Mouse (Mus musculus): ENCODE measurements around the gene Xpnpep1. TPM values are rescaled to one million over a fixed set of nuclear protein-coding genes. Genes with fewer than 3 reads are reported as not detected.

The Xpnpep1 gene
- 10 to 100 TPM; 67.1 to 72.6 TPM for total RNA-seq (2021)
- long read RNA-seq, experiment 1, full-length matches to known transcripts, result 59 of 110 reads
- long read RNA-seq, experiment 1, partial matches to known transcripts, result 4 of 110 reads
- long read RNA-seq, experiment 1, other reads (novel, unspliced or antisense), result 47 of 110 reads
- long read RNA-seq, experiment 2, full-length matches to known transcripts, result 35 of 92 reads
- long read RNA-seq, experiment 2, partial matches to known transcripts, result 4 of 92 reads
- long read RNA-seq, experiment 2, other reads (novel, unspliced or antisense), result 53 of 92 reads

DNA sequence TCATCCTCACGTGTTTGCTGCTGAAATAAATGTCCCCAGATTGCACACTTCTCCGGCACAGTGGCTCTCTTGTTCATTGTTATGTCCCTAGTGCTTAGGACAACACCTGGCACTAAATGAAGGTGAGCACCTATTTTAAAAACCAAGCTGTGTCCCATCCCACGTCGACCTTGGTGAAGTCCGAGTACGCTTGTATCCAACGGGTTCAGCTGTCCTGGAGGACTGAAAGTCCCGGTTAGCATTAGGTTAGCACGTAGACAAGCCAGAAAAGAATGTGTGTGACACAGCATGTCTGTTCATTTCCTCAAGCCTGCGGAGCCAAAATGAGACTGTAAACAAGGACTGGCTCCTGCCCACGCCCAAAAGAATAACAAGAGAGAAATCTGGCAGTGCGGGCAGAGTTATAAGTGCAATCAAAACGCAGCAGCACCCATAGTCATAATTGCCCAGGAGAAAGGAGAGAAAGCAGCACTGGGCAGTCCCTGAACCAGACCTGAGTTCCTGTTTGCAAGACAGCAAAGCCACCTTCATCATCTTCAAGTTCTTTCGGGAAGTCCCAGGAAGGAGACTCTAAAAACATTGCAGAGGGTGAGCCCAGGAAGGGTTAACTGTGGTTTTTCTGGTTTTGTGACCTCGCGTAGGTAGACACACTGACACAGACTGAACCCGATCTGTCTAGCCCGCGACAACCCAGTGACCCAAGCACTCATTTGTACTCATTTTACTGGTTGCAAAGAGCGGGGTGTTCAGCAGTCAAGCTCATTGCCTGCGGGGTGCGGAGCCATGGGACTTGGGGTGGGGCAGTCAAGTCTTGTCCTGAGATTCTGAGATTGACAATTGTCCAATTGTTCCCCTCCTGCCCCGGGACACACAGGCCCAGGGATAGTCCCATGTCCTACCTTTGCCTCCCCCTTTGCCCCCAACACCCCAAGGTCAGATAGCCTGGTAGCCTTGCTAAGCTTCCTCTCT, at the start of gene Xpnpep1:
Gene Xpnpep1, minus strand, starts transcription at position 51 of the 969 bp plus-strand sequence.
- Histone ChIP-seq H3K27ac (peak within 1 kb of the TSS; percentile 83), H3K4me3 (no peak within 1 kb of the TSS)
- DNase-seq (ENCODE audit: extremely low spot score in 1 of 2, low spot score in 2 of 2), result no peak
- no peak for TF ChIP-seq CTCF (IDR thresholded peaks at IDR 0.05)
- intact Hi-C loops (cut with DNase I), result loop anchor here (2.0 kb wide), 1 partner anchor 100 kb away; the partner anchor contains the start of gene Add3

- TF ChIP-seq CTCF (IDR thresholded peaks at IDR 0.05), result no peak
- Histone ChIP-seq H3K27ac (peak overlapping the region; percentile 55), H3K4me3 (0 out of 2 replicates have a peak overlapping the region, but pooled peaks have one; percentile 1)
- intact Hi-C loops (cut with DNase I), result no loop called here
- no peak for DNase-seq (ENCODE audit: extremely low spot score in 1 of 2, low spot score in 2 of 2)
Measured at GRCm38 (mm10) chr19:53087268-53088143, 47.5 kb upstream of the Xpnpep1 start.

DNA sequence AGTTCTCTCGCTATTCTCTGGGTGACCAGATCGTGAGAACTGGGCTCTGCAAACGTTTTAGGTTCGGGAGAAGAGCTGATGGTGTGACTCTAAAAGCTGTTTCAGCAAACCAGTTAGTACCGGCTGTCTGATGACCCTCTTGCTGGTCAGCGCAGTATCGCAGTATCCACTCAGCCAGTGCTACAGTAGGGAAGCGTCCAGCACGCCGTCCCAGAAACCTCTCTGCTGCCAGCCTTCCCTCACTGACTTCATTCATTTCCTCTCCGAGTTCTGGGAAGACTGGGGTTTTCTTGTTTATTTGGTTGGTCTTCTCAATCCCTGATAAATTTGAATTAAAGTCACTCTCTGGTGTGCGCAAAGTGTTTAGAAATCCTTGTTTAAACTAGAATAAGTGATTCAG, 46.8 kb upstream of the Xpnpep1 start:
- intact Hi-C loops (cut with DNase I), result no loop called here
- no peak overlapping the region; the same call in 1 of the 2 replicates for H3K27ac ChIP-seq
- no peak for TF ChIP-seq CTCF (IDR thresholded peaks at IDR 0.05)
- H3K4me3 ChIP-seq, result 0 out of 2 replicates have a peak overlapping the region, but pooled peaks have one; percentile 1
- DNase-seq (ENCODE audit: extremely low spot score in 1 of 2, low spot score in 2 of 2), result no peak

DNA sequence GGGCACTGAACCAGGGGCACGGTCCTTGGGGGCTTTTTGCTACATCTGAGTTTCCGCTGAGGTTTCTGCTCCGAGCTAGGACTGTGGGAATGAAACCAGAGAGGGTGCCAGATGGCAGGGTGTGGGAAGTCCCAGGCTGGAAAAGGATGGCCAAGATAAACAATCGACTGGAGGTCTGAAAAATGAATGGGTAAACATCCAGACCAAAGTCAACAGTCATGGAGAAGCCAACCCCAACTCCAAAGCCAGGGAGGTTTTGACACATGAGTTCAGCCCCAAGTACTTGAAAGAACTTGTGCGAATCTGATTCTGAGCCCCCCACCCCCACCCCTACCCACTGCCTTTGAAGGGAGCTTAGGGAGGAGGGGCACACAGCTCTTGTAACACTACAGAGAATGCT, 44.7 kb upstream of the Xpnpep1 start:
- intact Hi-C loops (cut with DNase I), result no loop called here
- no peak for DNase-seq (ENCODE audit: extremely low spot score in 1 of 2, low spot score in 2 of 2)
- no peak overlapping the region for H3K4me3 ChIP-seq
- no peak overlapping the region for H3K27ac ChIP-seq
- no peak for TF ChIP-seq CTCF (IDR thresholded peaks at IDR 0.05)

GRCm38 (mm10) chr19:53082862-53083261, 42.8 kb upstream of the Xpnpep1 start:
- intact Hi-C loops (cut with DNase I), result no loop called here
- TF ChIP-seq CTCF (IDR thresholded peaks at IDR 0.05), result no peak
- no peak for DNase-seq (ENCODE audit: extremely low spot score in 1 of 2, low spot score in 2 of 2)
- H3K4me3 ChIP-seq, result no peak overlapping the region
- no peak overlapping the region for H3K27ac ChIP-seq

DNA sequence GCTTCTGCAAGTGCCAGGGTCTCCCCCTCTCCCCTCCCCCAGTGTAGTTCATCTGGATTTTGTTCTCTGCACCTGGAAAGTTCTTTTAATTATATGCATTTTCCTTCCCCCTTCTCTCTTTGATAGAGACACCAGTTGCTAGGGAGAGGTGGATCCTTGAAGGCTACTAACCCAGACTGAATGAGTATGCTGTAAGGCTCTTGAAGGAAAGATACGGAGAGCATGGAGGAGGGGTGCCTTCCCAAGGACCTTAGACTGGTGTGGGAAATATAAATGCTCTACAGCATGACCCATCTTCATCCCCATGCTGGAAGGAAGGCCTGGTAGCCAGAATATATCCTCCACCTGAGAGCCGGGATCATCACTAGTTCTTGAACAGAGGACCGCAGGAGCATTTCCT, 41.3 kb upstream of the Xpnpep1 start:
- no peak for TF ChIP-seq CTCF (IDR thresholded peaks at IDR 0.05)
- Histone ChIP-seq H3K4me3 (no peak overlapping the region), H3K27ac (no peak overlapping the region)
- no peak for DNase-seq (ENCODE audit: extremely low spot score in 1 of 2, low spot score in 2 of 2)
- intact Hi-C loops (cut with DNase I), result no loop called here

DNA sequence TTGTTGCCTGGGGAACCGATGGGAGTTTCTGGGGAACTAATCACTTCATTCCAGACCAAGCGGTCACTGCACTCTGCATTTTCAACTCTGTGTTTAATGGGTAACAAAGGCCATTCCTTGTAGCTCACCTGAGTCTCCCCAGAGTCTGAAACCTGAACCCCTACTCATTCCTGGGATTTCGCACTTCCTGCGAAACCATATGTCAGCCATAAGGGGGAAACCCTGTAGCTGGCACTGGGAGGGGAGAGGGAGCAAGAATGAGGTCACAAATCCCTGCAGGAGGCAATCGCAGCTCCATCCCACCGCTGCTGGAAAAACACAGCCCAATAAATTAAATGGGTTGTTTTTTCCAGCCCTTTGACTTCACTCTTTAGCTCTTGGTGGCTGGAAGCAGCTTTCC, 40.9 kb upstream of the Xpnpep1 start:
- Histone ChIP-seq H3K27ac (no peak overlapping the region), H3K4me3 (no peak overlapping the region)
- intact Hi-C loops (cut with DNase I), result no loop called here
- no peak for DNase-seq (ENCODE audit: extremely low spot score in 1 of 2, low spot score in 2 of 2)
- no peak for TF ChIP-seq CTCF (IDR thresholded peaks at IDR 0.05)

DNA sequence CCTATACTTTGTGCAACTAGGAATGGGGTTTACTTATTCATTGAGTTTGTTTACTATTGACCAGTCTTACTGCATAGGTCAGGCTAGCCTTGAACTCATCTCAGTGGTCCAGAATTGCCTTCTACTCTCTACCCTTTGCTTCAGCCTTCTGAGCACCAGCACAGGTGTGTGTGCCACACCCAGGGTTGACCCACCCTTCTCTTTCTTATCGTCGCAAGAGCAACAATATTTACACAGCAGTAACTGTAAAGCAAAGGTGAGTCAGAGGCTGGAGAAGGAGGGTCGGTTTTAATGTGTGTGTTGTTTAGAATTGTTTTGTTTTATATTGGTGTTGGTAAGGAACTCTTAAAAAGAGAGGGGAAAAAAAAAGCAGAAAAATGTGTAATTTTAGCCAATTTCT, 40.5 kb upstream of the Xpnpep1 start:
- no peak for TF ChIP-seq CTCF (IDR thresholded peaks at IDR 0.05)
- intact Hi-C loops (cut with DNase I), result no loop called here
- Histone ChIP-seq H3K27ac (no peak overlapping the region), H3K4me3 (no peak overlapping the region)
- no peak for DNase-seq (ENCODE audit: extremely low spot score in 1 of 2, low spot score in 2 of 2)

- Histone ChIP-seq H3K4me3 (no peak overlapping the region), H3K27ac (no peak overlapping the region)
- intact Hi-C loops (cut with DNase I), result no loop called here
- DNase-seq (ENCODE audit: extremely low spot score in 1 of 2, low spot score in 2 of 2), result no peak
- no peak for TF ChIP-seq CTCF (IDR thresholded peaks at IDR 0.05)
Measured at GRCm38 (mm10) chr19:53080026-53080425, 40.0 kb upstream of the Xpnpep1 start.

DNA sequence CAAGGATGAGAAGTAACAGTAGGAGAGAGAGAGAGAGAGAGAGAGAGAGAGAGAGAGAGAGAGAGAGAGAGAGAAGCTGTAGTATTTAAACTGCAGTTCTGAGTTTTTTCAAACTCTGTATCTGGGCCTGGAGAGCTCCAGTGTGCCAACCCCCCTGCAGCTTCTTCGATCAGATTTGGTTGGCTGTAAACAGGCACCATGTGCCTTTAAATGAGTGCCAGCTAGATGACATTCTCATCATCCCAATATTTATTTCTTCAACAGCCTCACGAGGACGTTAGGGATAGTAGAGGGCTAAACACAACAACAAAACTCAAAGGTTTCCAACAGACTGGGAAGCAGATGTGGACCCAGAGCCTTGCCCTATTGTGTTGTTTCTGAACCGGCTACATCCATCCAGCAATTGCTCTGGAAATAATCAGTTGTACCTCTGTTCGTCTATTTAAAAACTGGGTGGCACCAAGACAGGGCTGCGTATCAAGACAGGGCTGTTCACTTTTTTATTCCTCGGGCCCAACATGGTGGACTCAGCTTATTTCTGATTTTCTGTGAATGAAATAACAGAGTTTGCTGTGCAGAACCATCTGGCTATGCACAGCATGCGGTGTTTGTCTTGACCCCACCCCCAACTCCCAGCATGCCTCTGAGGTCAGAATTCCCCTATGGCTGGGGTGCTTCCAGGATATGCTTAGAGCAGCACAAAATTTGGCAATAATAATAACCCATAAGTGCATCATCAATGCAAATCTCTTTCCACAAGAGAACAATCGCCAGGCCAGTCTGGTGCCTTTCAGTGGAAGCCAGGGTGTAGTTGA, 38.5 kb upstream of the Xpnpep1 start:
- Histone ChIP-seq H3K27ac (no peak overlapping the region), H3K4me3 (no peak overlapping the region)
- intact Hi-C loops (cut with DNase I), result no loop called here
- DNase-seq (ENCODE audit: extremely low spot score in 1 of 2, low spot score in 2 of 2), result no peak
- no peak for TF ChIP-seq CTCF (IDR thresholded peaks at IDR 0.05)

Measured in left cerebral cortex, adult 2 months (tissue).